Mouse (Mus musculus): ENCODE results near the gene Clybl.

DNA sequence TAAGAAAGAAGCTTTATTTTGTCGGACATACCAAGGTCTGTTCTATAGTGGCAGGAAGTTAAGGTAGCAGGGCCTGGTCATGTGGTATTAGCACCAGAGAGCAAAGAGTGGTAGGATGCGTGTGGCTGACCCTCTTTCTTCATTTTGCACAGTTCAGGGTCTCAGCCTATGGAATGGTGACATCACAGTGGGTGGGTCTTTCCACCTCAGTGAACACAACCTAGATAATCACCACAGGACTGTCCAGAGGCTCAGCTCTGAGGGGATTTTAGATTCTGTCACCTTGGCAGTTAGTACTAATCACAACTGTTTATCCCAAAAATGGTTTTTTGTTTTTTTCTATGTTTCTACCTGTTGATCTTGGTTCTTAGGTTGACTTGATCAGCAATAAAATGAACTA is 149.2 kb downstream of the Clybl start:
- no peak for TF ChIP-seq CTCF (conservative IDR thresholded peaks at IDR 0.05; ENCODE audit: insufficient read depth, insufficient read length, low read depth, low read length)
- TF ChIP-seq POLR2A (IDR thresholded peaks at IDR 0.05; ENCODE audit: low read depth, low read length), result no peak
